Mouse (Mus musculus) spleen, adult 18-20 months (tissue): ENCODE results near the gene Gnas.
"Not testable (repeated sequence)": the region's sequence is repeated elsewhere in the genome, so short reads cannot be mapped to it uniquely, and the experiment has no call there.

ENCODE experiments used
- DNase-seq, 2 experiments: peaks; one replicate each; pipeline ENCODE4 v3.0.0; 2022; ENCODE audit warnings: mixed read lengths in 2 of 2

Gene Gnas

GRCm38 (mm10) chr2:174295175-174295899, 11.2 kb downstream of the Gnas start:
- DNase-seq, result no peak

- no peak for DNase-seq
These were observed 11.9 kb downstream of the Gnas start for GRCm38 (mm10) chr2:174295900-174296465.

- DNase-seq, result no peak
These were observed 13.0 kb downstream of the Gnas start for GRCm38 (mm10) chr2:174297086-174297571.

GRCm38 (mm10) chr2:174297851-174298250, 13.7 kb downstream of the Gnas start:
- DNase-seq, result no peak

GRCm38 (mm10) chr2:174298471-174298870, 14.4 kb downstream of the Gnas start:
- no peak for DNase-seq

- DNase-seq, result no peak
These were observed 15.1 kb downstream of the Gnas start for GRCm38 (mm10) chr2:174299091-174299770.

GRCm38 (mm10) chr2:174299771-174300160, 15.6 kb downstream of the Gnas start:
- DNase-seq, result no peak

- DNase-seq, result no peak
These were observed 16.1 kb downstream of the Gnas start for GRCm38 (mm10) chr2:174300186-174300585.

GRCm38 (mm10) chr2:174300666-174301065, 16.5 kb downstream of the Gnas start:
- no peak for DNase-seq

- no peak for DNase-seq
These were observed 18.4 kb downstream of the Gnas start for GRCm38 (mm10) chr2:174302526-174302925.

- no peak for DNase-seq
These were observed 21.5 kb downstream of the Gnas start for GRCm38 (mm10) chr2:174305646-174306045.

- DNase-seq, result no peak
These were observed 23.8 kb downstream of the Gnas start for GRCm38 (mm10) chr2:174307903-174308302.

- DNase-seq, result peak; percentile 25 to 61
These were observed 26.9 kb downstream of the Gnas start for GRCm38 (mm10) chr2:174310913-174311514.

- DNase-seq, result no peak
These were observed 27.5 kb downstream of the Gnas start for GRCm38 (mm10) chr2:174311613-174312012.

GRCm38 (mm10) chr2:174312118-174312647, 28.1 kb downstream of the Gnas start:
- peak; percentile 70 to 83 for DNase-seq

GRCm38 (mm10) chr2:174312661-174313060, 28.5 kb downstream of the Gnas start:
- DNase-seq, result no peak

GRCm38 (mm10) chr2:174315445-174315844, 31.3 kb downstream of the Gnas start:
- not testable (repeated sequence) for DNase-seq

- no peak for DNase-seq
These were observed 32.5 kb downstream of the Gnas start for GRCm38 (mm10) chr2:174316661-174317060.

GRCm38 (mm10) chr2:174325989-174326388, 41.9 kb downstream of the Gnas start:
- no peak for DNase-seq

- no peak for DNase-seq
These were observed 42.4 kb downstream of the Gnas start for GRCm38 (mm10) chr2:174326481-174326880.

GRCm38 (mm10) chr2:174327295-174327981, 43.3 kb downstream of the Gnas start:
- DNase-seq, result peak; percentile 66 to 67

- peak; percentile 23 to 39 for DNase-seq
These were observed 44.3 kb downstream of the Gnas start for GRCm38 (mm10) chr2:174328358-174328905.
